Mouse (Mus musculus) gastrocnemius, postnatal 14 days (tissue): ENCODE measurements around the gene Fam206a. TPM values are rescaled to one million over a fixed set of nuclear protein-coding genes. Genes with fewer than 3 reads are reported as not detected.

Experiments used
- DNase-seq: peaks from one replicate; pipeline ENCODE4 v3.0.0; 2021; ENCODE audit warnings: mixed read lengths
- intact Hi-C: fragments of 180-260 bp; cut with DNase I; formaldehyde crosslinking; loops from one replicate; pipeline ENCODE4 v1.15.1; 2025; ENCODE audit warnings: low total_unique reads
- long read RNA-seq, 2 experiments: library from polyadenylated mRNA; stranded (forward); transcript quantifications; one replicate each; pipeline ENCODE4 v2.0.0; 2021
- total RNA-seq, 2 experiments: library from RNA; stranded (reverse); gene quantifications; 2 replicates each; pipeline ENCODE4 v1.2.3; 2021

The Fam206a gene
- 1 to 10 TPM; 2.3 to 2.4 TPM for total RNA-seq
- long read RNA-seq, experiment 1, result 0 reads
- long read RNA-seq, experiment 2, full-length matches to known transcripts, result 1 of 1 reads
- long read RNA-seq, experiment 2, partial matches to known transcripts, result 0 of 1 reads
- long read RNA-seq, experiment 2, other reads (novel, unspliced or antisense), result 0 of 1 reads

- intact Hi-C loops, result no loop called here
- peak; percentile 91 for DNase-seq
These were observed at the start of gene Fam206a, which contains the start of gene Elp1 for GRCm38 (mm10) chr4:56801907-56802668. Gene Fam206a (plus strand): TSS chr4:56802345. Gene Elp1 (minus strand): TSS chr4:56802331.

DNA sequence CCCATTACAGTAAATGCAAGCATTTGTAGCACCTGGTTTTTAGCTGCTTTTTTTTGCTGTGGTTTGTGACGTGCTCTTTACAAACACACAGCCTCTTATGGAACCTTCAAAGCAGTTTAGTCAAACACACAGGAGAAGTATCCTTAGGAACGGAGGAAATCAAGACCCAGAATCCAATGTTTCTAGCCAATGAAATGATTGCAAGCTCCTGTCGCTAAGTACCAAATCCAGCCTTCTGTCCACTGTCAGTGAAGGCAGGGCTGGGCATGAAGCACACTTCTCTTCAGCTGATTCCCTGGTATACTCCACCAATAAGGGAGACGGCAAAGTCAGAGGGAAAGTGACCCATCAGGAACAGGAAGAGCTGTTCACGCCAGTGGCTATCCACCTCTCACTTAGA lies 46.1 kb upstream of the Fam206a start:
- DNase-seq, result no peak
- intact Hi-C loops, result no loop called here

- no peak for DNase-seq
- intact Hi-C loops, result no loop called here
These were observed 45.1 kb upstream of the Fam206a start for GRCm38 (mm10) chr4:56756966-56757600.

DNA sequence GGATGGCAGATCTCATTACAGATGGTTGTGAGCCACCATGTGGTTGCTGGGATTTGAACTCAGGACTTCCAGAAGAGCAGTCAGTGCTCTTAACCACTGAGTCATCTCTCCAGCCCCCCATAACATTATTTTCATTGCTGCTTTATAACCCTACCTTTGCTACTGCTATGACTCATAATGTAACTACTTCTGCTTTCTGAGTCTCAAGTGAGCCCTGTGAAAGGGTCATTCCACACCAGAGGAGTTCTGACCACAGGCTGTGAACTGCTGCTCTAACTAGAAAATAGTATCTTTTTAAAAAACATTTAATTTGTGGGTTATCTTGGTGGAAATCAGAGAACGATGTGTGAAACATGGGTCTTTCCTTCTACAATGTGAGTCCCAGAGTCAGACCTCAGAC lies 44.5 kb upstream of the Fam206a start:
- intact Hi-C loops, result no loop called here
- no peak for DNase-seq

DNA sequence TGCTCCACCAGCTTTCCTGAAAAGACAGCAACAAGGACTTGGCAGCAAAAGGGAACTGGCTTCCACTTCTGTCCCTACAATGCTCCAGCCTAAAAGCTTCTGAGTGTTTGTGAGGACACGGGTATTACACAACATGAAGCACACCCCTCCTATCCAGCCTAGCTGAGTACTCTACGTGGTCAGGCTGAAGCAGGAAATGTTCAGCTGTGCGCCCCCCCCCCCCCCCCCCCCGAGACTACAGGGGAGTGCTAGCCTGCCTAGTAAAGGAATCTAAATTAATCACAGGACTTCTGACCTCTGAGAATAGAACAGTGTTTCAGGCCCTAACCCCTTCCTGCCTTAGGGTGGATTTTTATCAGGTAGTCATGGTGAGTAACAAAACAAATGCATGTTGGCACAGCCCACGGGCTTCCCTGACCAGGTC lies 34.3 kb upstream of the Fam206a start:
- no peak for DNase-seq
- intact Hi-C loops, result no loop called here

DNA sequence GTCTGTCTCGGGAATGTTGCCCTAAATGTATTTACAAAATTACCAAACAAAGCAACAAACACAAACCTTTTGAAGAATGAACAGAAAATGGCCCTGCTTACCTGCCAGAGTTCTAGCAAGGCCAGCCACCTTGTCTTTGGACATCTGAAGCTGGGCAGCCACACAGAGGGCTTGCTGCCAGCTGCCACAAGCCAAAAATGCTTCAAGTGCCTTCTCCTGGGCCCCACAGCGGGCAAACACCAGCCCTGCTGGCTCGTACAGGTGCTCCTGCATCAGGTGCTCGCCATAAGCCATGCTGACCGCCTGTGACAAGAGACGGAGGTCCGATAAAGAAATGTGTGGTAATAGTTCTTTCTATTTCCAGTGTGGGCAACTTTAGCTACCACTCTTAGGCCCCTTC lies 33.2 kb upstream of the Fam206a start:
- DNase-seq, result no peak
- intact Hi-C loops, result no loop called here

DNA sequence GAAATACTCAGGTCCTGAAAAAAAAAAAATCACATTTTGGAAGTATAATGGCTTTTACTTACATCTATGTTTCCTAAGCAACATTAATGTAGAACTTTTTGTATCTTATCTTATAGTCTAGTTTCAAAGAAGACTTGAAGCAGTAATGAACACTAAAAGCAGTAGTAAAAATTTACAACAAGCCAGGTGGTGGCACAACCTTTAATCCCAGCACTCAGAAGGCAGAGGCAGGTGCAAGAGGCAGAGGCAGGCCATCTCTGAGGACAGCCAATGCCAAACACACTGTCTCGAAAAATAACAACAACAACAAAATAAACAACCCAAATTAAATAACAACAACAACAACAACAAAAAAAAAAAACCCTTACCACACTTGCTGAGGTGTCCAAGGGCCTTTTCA lies 31.1 kb upstream of the Fam206a start:
- intact Hi-C loops, result no loop called here
- DNase-seq, result no peak

- intact Hi-C loops, result no loop called here
- DNase-seq, result no peak
These were observed 10.8 kb upstream of the Fam206a start for GRCm38 (mm10) chr4:56791373-56791772.

DNA sequence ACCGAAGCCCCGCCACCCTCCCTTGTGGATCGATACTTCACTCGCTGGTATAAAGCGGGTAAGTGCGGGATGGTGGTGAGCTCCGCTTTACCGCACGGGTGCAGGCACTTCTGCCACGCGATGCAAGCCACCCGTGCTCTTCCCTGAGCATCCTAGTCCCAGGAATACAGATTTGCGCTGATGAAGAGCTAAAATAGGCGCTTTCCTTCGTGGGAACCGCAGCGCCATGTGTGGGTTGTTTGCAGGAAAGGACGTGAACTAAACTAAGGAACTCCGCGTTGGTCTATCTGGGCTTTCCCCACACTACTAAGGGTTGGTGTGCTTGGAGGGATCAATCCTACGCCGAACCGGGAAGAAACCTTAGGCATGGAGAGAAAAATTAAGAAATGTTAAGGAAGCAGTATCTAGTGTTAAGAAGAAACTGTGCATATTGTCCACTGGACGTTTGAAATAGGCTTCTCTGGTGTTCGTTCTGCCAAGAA lies 565 bp downstream of the Fam206a start:
- intact Hi-C loops, result no loop called here
- DNase-seq, result no peak

GRCm38 (mm10) chr4:56809050-56809449 lies 6.9 kb downstream of the Fam206a start:
- intact Hi-C loops, result no loop called here
- no peak for DNase-seq

DNA sequence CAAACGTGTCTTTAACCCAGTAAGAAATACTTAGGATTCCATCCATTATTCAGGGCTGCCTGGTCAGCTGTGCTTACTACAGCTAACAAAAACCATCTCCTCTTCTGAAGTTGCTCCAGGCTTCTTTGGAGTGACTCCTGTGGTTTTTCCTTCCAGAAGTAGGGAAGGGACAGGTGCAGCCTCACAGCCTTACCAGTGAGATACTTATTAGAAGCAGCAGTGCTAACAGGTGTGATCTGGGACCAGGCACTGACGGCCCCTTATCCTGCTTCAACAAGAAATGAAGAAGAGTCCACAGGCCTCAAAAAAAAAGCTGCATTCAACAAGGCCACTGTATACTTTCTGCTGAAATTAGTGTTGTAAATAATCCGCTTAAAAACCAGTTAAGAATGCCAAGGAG lies 9.5 kb downstream of the Fam206a start:
- no peak for DNase-seq
- intact Hi-C loops, result no loop called here

GRCm38 (mm10) chr4:56812096-56812495 lies 10.0 kb downstream of the Fam206a start:
- no peak for DNase-seq
- intact Hi-C loops, result no loop called here

- DNase-seq, result no peak
- intact Hi-C loops, result no loop called here
These were observed 13.0 kb downstream of the Fam206a start for GRCm38 (mm10) chr4:56815131-56815530.

GRCm38 (mm10) chr4:56820017-56820550 lies 17.9 kb downstream of the Fam206a start:
- no peak for DNase-seq
- intact Hi-C loops, result no loop called here

- intact Hi-C loops, result no loop called here
- DNase-seq, result no peak
These were observed 22.1 kb downstream of the Fam206a start for GRCm38 (mm10) chr4:56824231-56824630.

- no peak for DNase-seq
- intact Hi-C loops, result no loop called here
These were observed 26.8 kb downstream of the Fam206a start for GRCm38 (mm10) chr4:56828932-56829331.

DNA sequence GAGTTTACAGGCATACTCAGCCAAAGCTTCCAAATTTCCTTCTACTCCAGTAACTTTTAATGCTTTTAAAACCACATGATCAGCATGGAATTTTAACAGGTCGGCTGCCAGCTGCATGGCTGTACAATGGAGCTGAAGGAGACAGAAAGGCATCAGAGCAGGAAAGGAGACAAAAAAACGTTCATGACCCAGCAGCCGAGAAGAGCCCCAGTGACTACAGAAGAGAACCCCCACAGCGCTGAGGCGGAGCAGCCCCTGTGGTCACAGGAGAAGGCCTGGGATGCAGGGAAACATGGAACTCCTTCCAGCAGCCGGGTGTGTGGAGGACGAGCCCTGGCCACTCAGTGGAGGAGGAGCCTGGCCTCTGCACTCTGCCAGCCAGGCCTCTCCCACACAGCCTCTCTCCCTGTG lies 27.4 kb downstream of the Fam206a start:
- DNase-seq, result peak; percentile 57
- intact Hi-C loops, result no loop called here

DNA sequence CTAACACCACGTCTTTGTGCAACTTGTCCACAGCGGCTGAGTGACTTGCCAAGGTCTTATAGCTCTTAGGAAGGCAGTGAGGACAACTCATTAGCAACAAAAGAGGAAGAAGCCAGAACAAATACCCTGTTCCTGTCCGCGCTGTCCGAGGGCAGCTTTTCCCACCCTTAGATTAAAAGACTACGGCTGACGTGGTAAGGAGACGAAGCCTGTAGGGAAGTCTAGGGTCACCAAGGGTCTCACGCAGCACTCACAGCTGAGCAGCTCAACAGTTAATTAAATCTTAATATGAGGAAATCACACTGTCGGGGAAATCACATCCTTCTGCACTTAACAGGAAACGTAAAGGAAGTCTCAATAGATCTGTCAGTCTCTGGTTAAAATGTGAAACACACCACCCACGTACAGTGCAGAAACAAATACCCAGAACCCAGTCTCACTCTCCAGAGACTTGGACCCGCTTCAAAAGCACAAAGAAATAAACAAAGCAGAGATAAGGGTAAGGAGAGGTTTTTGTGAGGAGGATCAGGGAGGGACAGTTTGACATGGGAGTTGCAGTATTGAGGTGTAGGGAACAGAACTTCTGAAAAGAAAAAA lies 29.0 kb downstream of the Fam206a start:
- intact Hi-C loops, result no loop called here
- no peak for DNase-seq

DNA sequence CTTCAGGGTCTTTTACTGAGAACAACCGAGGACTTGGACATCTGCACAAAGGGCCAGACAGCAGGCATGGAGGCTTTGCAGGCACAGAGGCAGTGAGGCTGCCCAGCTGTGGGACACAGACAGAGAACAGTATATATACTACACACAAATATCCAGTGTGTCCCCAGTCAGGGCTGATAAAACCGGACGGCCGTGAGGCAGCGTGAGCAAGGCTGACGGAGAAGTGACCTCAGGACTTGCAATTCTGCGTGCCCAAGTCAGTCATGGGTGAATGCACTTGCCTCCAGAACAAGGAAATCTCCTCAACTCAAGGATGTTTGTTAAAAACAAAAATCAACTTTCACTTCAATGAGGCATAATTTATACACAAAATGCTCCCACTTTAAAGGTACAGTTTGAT lies 29.9 kb downstream of the Fam206a start:
- intact Hi-C loops, result no loop called here
- no peak for DNase-seq

DNA sequence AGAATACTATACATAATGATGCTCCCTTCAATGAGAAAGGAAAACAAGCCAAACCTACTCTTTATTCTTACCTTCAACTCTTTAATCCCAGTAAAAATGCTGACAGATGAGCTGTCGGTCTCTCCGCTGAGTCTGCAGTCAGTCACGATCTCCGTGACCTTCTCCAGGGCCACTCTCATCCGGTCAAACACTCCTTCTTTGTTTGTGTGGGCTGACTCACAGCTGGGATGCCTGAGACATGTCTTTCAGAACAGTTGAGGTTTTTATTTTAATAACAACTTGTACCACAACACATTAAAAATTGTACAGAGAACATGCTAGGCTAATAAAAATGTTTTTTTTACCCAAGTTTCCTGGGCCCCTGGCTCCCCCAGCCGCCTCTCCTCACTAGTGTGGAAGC lies 35.5 kb downstream of the Fam206a start:
- DNase-seq, result no peak
- intact Hi-C loops, result no loop called here
